Mouse (Mus musculus) layer of hippocampus, adult 18-20 months (tissue): ENCODE results near the gene Ercc6l. TPM values are rescaled to one million over a fixed set of nuclear protein-coding genes. Genes with fewer than 3 reads are reported as not detected.
A peak's percentile ranks its signal among the peaks of the same experiment; 100 is the strongest.

Experiments
- DNase-seq, 2 experiments: peaks; one replicate each; pipeline ENCODE4 v3.0.0; 2022; ENCODE audit warnings: low spot score in 2 of 2
- long read RNA-seq: library from polyadenylated mRNA; stranded (forward); transcript quantifications from one replicate; pipeline ENCODE4 v2.0.0, GENCODE M21; 2021
- total RNA-seq, 2 experiments: library from RNA; stranded (reverse); gene quantifications; 2 replicates each; pipeline ENCODE4 v1.2.3; 2021

The Ercc6l gene
- total RNA-seq: under 1 TPM; 0.10 to 0.12 TPM
- long read RNA-seq: 0 reads

GRCm38 (mm10) chrX:102156618-102157422 is at the start of gene Ercc6l:
Gene Ercc6l (minus strand): TSS chrX:102157091.
- DNase-seq: peak; percentile 79 to 87

GRCm38 (mm10) chrX:102190840-102191239 is 33.9 kb upstream of the Ercc6l start:
- DNase-seq: no peak

- no peak for DNase-seq
These were observed 32.7 kb upstream of the Ercc6l start for GRCm38 (mm10) chrX:102189581-102189980.

GRCm38 (mm10) chrX:102188712-102189497 is 32.0 kb upstream of the Ercc6l start, which contains the start of gene Rps4x:
Gene Rps4x (minus strand): TSS chrX:102189394.
- DNase-seq: peak; percentile 71 to 81

GRCm38 (mm10) chrX:102187023-102187699 is 30.3 kb upstream of the Ercc6l start:
- no peak for DNase-seq

- no peak for DNase-seq
These were observed 25.7 kb upstream of the Ercc6l start for GRCm38 (mm10) chrX:102182575-102182974.

GRCm38 (mm10) chrX:102175538-102176287 is 18.8 kb upstream of the Ercc6l start:
- no peak for DNase-seq

- DNase-seq: no peak
These were observed 14.0 kb upstream of the Ercc6l start for GRCm38 (mm10) chrX:102170900-102171299.

- DNase-seq: no peak
These were observed 13.2 kb upstream of the Ercc6l start for GRCm38 (mm10) chrX:102170135-102170534.

- no peak for DNase-seq
These were observed 12.8 kb upstream of the Ercc6l start for GRCm38 (mm10) chrX:102169724-102170123.

- DNase-seq: no peak
These were observed 10.1 kb upstream of the Ercc6l start for GRCm38 (mm10) chrX:102166986-102167385.

GRCm38 (mm10) chrX:102166521-102166920 is 9.6 kb upstream of the Ercc6l start:
- DNase-seq: peak; percentile 16 to 66

GRCm38 (mm10) chrX:102163529-102163928 is 6.6 kb upstream of the Ercc6l start:
- no peak for DNase-seq

- DNase-seq: peak in 1 of 2 experiments; percentile 12
These were observed 6.2 kb upstream of the Ercc6l start for GRCm38 (mm10) chrX:102163096-102163495.

GRCm38 (mm10) chrX:102160528-102160927 is 3.6 kb upstream of the Ercc6l start:
- no peak for DNase-seq

GRCm38 (mm10) chrX:102159778-102160177 is 2.9 kb upstream of the Ercc6l start:
- DNase-seq: peak in 1 of 2 experiments; percentile 12

- no peak for DNase-seq
These were observed 516 bp upstream of the Ercc6l start for GRCm38 (mm10) chrX:102157423-102157791.

GRCm38 (mm10) chrX:102141157-102141556 is 15.7 kb downstream of the Ercc6l start:
- no peak for DNase-seq

GRCm38 (mm10) chrX:102121321-102121720 is 35.6 kb downstream of the Ercc6l start:
- no peak for DNase-seq

GRCm38 (mm10) chrX:102119042-102119864 is 37.6 kb downstream of the Ercc6l start, which contains the start of gene Pin4:
Gene Pin4 (plus strand): TSS chrX:102119447.
- DNase-seq: peak; percentile 88 to 96
